Mouse (Mus musculus): ENCODE data around the gene Serping1.
A peak's percentile ranks its signal among the peaks of the same experiment; 100 is the strongest.
"Not testable (repeated sequence)": the region's sequence is repeated elsewhere in the genome, so short reads cannot be mapped to it uniquely, and the experiment has no call there.

Gene Serping1

GRCm38 (mm10) chr2:84775241-84775640 lies at the start of gene Serping1:
TSS of gene Serping1 (minus strand) at chr2:84775444.
- DNase-seq (ENCODE audit: low read depth in 1 of 2, low spot score in 2 of 2): no peak

- DNase-seq (ENCODE audit: low read depth in 1 of 2, low spot score in 2 of 2): no peak
Observed at GRCm38 (mm10) chr2:84823237-84823636, 48.0 kb upstream of the Serping1 start.

GRCm38 (mm10) chr2:84822552-84822951 lies 47.3 kb upstream of the Serping1 start, which contains the start of gene Smtnl1:
TSS of gene Smtnl1 (minus strand) at chr2:84822652.
- DNase-seq (ENCODE audit: low read depth in 1 of 2, low spot score in 2 of 2): no peak

GRCm38 (mm10) chr2:84819861-84820260 lies 44.6 kb upstream of the Serping1 start:
- DNase-seq (ENCODE audit: low read depth in 1 of 2, low spot score in 2 of 2): no peak

GRCm38 (mm10) chr2:84812676-84813075 lies 37.4 kb upstream of the Serping1 start:
- no peak for DNase-seq (ENCODE audit: low read depth in 1 of 2, low spot score in 2 of 2)

GRCm38 (mm10) chr2:84811880-84812279 lies 36.6 kb upstream of the Serping1 start:
- DNase-seq (ENCODE audit: low read depth in 1 of 2, low spot score in 2 of 2): no peak

- peak; percentile 66 to 77 for DNase-seq (ENCODE audit: low read depth in 1 of 2, low spot score in 2 of 2)
Observed at GRCm38 (mm10) chr2:84810886-84811577, 35.8 kb upstream of the Serping1 start.

- no peak for DNase-seq (ENCODE audit: low read depth in 1 of 2, low spot score in 2 of 2)
Observed at GRCm38 (mm10) chr2:84810526-84810885, 35.3 kb upstream of the Serping1 start.

- DNase-seq (ENCODE audit: low read depth in 1 of 2, low spot score in 2 of 2): no peak
Observed at GRCm38 (mm10) chr2:84809330-84809729, 34.1 kb upstream of the Serping1 start.

- no peak for DNase-seq (ENCODE audit: low read depth in 1 of 2, low spot score in 2 of 2)
Observed at GRCm38 (mm10) chr2:84806546-84806945, 31.3 kb upstream of the Serping1 start.

GRCm38 (mm10) chr2:84803963-84804362 lies 28.7 kb upstream of the Serping1 start:
- no peak for DNase-seq (ENCODE audit: low read depth in 1 of 2, low spot score in 2 of 2)

GRCm38 (mm10) chr2:84801223-84801622 lies 26.0 kb upstream of the Serping1 start:
- DNase-seq (ENCODE audit: low read depth in 1 of 2, low spot score in 2 of 2): not testable (repeated sequence)

- DNase-seq (ENCODE audit: low read depth in 1 of 2, low spot score in 2 of 2): no peak
Observed at GRCm38 (mm10) chr2:84800304-84800703, 25.1 kb upstream of the Serping1 start.

GRCm38 (mm10) chr2:84799041-84799561 lies 23.9 kb upstream of the Serping1 start:
- DNase-seq (ENCODE audit: low read depth in 1 of 2, low spot score in 2 of 2): peak in 1 of 2 experiments; percentile 31

- no peak for DNase-seq (ENCODE audit: low read depth in 1 of 2, low spot score in 2 of 2)
Observed at GRCm38 (mm10) chr2:84798493-84798921, 23.3 kb upstream of the Serping1 start, which contains the start of gene Ube2l6. TSS of gene Ube2l6 (plus strand) at chr2:84798828.

GRCm38 (mm10) chr2:84797833-84798492 lies 22.7 kb upstream of the Serping1 start:
- DNase-seq (ENCODE audit: low read depth in 1 of 2, low spot score in 2 of 2): peak; percentile 37 to 59

- no peak for DNase-seq (ENCODE audit: low read depth in 1 of 2, low spot score in 2 of 2)
Observed at GRCm38 (mm10) chr2:84793871-84794270, 18.6 kb upstream of the Serping1 start.

GRCm38 (mm10) chr2:84793154-84793553 lies 17.9 kb upstream of the Serping1 start:
- no peak for DNase-seq (ENCODE audit: low read depth in 1 of 2, low spot score in 2 of 2)

GRCm38 (mm10) chr2:84792516-84792915 lies 17.3 kb upstream of the Serping1 start:
- no peak for DNase-seq (ENCODE audit: low read depth in 1 of 2, low spot score in 2 of 2)

- no peak for DNase-seq (ENCODE audit: low read depth in 1 of 2, low spot score in 2 of 2)
Observed at GRCm38 (mm10) chr2:84790418-84790817, 15.2 kb upstream of the Serping1 start.

- DNase-seq (ENCODE audit: low read depth in 1 of 2, low spot score in 2 of 2): no peak
Observed at GRCm38 (mm10) chr2:84788316-84788715, 13.1 kb upstream of the Serping1 start.
